Mouse (Mus musculus) layer of hippocampus, adult 9-10 months (tissue): ENCODE measurements around the gene Dapk3.

Experiments used
- DNase-seq: peaks from one replicate; pipeline ENCODE4 v3.0.0; 2022; ENCODE audit warnings: low spot score

The Dapk3 gene

GRCm38 (mm10) chr10:81182336-81183333 is at the start of gene Dapk3:
TSS of gene Dapk3 (plus strand) at chr10:81183005.
- peak; percentile 97 for DNase-seq

- no peak for DNase-seq
These were observed 48.6 kb upstream of the Dapk3 start for GRCm38 (mm10) chr10:81134181-81134587.

- no peak for DNase-seq
These were observed 47.7 kb upstream of the Dapk3 start, which contains the start of gene Zbtb7a for GRCm38 (mm10) chr10:81134966-81135681. TSS of gene Zbtb7a (plus strand) at chr10:81135220.

GRCm38 (mm10) chr10:81135831-81136705 is 46.7 kb upstream of the Dapk3 start:
- no peak for DNase-seq

GRCm38 (mm10) chr10:81136706-81137231 is 46.0 kb upstream of the Dapk3 start:
- peak; percentile 54 for DNase-seq

- DNase-seq = peak; percentile 99
These were observed 45.3 kb upstream of the Dapk3 start for GRCm38 (mm10) chr10:81137252-81138130.

- DNase-seq = no peak
These were observed 44.5 kb upstream of the Dapk3 start for GRCm38 (mm10) chr10:81138131-81138782.

GRCm38 (mm10) chr10:81138821-81139528 is 43.8 kb upstream of the Dapk3 start:
- DNase-seq = no peak

GRCm38 (mm10) chr10:81139529-81139846 is 43.3 kb upstream of the Dapk3 start:
- DNase-seq = no peak

GRCm38 (mm10) chr10:81140005-81140404 is 42.8 kb upstream of the Dapk3 start:
- no peak for DNase-seq

GRCm38 (mm10) chr10:81140717-81141454 is 41.9 kb upstream of the Dapk3 start:
- DNase-seq = no peak

- DNase-seq = no peak
These were observed 41.2 kb upstream of the Dapk3 start for GRCm38 (mm10) chr10:81141455-81142210.

GRCm38 (mm10) chr10:81142551-81142981 is 40.2 kb upstream of the Dapk3 start:
- no peak for DNase-seq

GRCm38 (mm10) chr10:81143157-81143633 is 39.6 kb upstream of the Dapk3 start:
- DNase-seq = no peak

- no peak for DNase-seq
These were observed 38.9 kb upstream of the Dapk3 start for GRCm38 (mm10) chr10:81143845-81144437.

GRCm38 (mm10) chr10:81144667-81145066 is 38.1 kb upstream of the Dapk3 start:
- DNase-seq = no peak

GRCm38 (mm10) chr10:81145307-81145706 is 37.5 kb upstream of the Dapk3 start:
- DNase-seq = no peak
